Mouse (Mus musculus) C3H10T1/2 (cell line): ENCODE results near the gene Plek. TPM values are rescaled to one million over a fixed set of nuclear protein-coding genes. Genes with fewer than 3 reads are reported as not detected.

ENCODE experiments used
- polyA plus RNA-seq, 2 experiments: library from polyadenylated mRNA; unstranded; fragments of >200 nt; fragmentation: generic; extraction: Trizol; gene quantifications; one replicate each; pipeline ENCODE4 v1.2.1; 2012; ENCODE audit warnings: missing spikeins in 2 of 2

The Plek gene
- polyA plus RNA-seq: under 1 TPM; 0.01 to 0.07 TPM

GRCm38 (mm10) chr11:17051545-17052475, at the start of gene Plek, which contains the start of gene Cnrip1:
TSS of gene Plek (minus strand) at chr11:17052381.
TSS of gene Cnrip1 (plus strand) at chr11:17051586.

GRCm38 (mm10) chr11:16950976-16951760, 101.0 kb downstream of the Plek start, which contains the start of gene Fbxo48:
TSS of gene Fbxo48 (plus strand) at chr11:16951375.

Other genes starting within 250 kb of the Plek start
- under 1 TPM; 0.01 to 0.28 TPM for gene Fbxo48, start 101.0 kb downstream of the Plek start, polyA plus RNA-seq
- gene Cnrip1, start 795 bp downstream of the Plek start, polyA plus RNA-seq: 1 to 10 TPM in 1 of 2 experiments, under 1 TPM in 1; 0.27 to 4.1 TPM
- gene Ppp3r1, start 106.9 kb upstream of the Plek start, polyA plus RNA-seq: 10 to 100 TPM in 1 of 2 experiments, 1 to 10 TPM in 1; 3.7 to 26.9 TPM
- 10 to 100 TPM in 1 of 2 experiments, 1 to 10 TPM in 1; 2.5 to 12.9 TPM for gene Wdr92, start 129.7 kb upstream of the Plek start, polyA plus RNA-seq
- 1 to 10 TPM; 5.0 to 7.8 TPM for gene Pno1, start 159.2 kb upstream of the Plek start, polyA plus RNA-seq
- 10 to 100 TPM in 1 of 2 experiments, 1 to 10 TPM in 1; 1.3 to 19.1 TPM for gene C1d, start 205.2 kb upstream of the Plek start, polyA plus RNA-seq